Mouse (Mus musculus): ENCODE results near the gene Olfr370.

DNA sequence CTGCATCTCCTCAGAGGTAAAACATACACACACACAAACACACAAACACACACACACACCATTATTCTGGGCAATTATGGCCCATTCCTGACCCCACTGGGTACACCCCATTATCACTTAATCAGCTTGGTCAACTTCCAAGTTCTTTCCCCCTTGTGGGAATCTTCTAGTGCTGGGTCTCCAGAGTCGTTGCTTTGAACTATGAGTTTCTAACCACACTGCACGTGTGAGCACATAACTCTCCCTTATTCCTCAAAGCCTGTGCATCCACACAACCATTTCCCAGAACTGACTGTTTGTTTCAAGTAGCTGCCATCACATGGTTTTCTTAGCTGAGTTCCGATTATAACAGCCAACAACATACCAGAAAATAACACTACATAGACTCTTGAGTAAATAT lies 15.1 kb upstream of the Olfr370 start:
- TF ChIP-seq CTCF (IDR thresholded peaks at IDR 0.05; ENCODE audit: extremely low read depth, insufficient read length, insufficient replicate concordance, low read depth, low read length) (no peak), POLR2A (IDR thresholded peaks at IDR 0.05; ENCODE audit: low read depth, low read length) (no peak)
